8 mouse cellular contexts compared by ENCODE assay signal in genomic region chr16:30601046-30601832, GRCm38 (mm10). TPM values are rescaled to one million over a fixed set of nuclear protein-coding genes. Genes with fewer than 3 reads are reported as not detected.
DNase-seq lines count a peak whose midpoint lies in the region; ATAC-seq and TF ChIP-seq lines count a peak whose summit lies in the region.

No protein-coding gene starts in this region.

- H3K4me1 ChIP-seq in megakaryocyte, embryonic 14.5 days, result peaks cover 82% of the 10 kb centered on the region
- H3K4me1 ChIP-seq in embryonic facial prominence, embryonic 10.5 days, result peaks cover 80% of the 10 kb centered on the region
- H3K4me1 ChIP-seq in heart, adult 2 months (ENCODE audit: control insufficient read depth, insufficient read depth, low read length), result peaks cover 10% of the 10 kb centered on the region
- H3K4me1 ChIP-seq in liver, embryonic 11.5 days (replicated peaks; ENCODE audit: control insufficient read depth, insufficient read depth, low read length), result peaks cover 27% of the 10 kb centered on the region

- TF ChIP-seq POLR2A in heart, adult 2 months (IDR thresholded peaks at IDR 0.05; ENCODE audit: insufficient read depth, low read depth, low read length), result peak; percentile 33; the same call in 1 of the 2 replicates

- H3K4me2 ChIP-seq in liver, embryonic 11.5 days, result peak overlapping the region; percentile 81

- whole genome bisulfite sequencing in embryonic facial prominence, embryonic 10.5 days, result 6% methylated on average over 42 of the region's 42 CpGs
- whole genome bisulfite sequencing in heart, adult 2 months, result 21% methylated on average over 42 of the region's 42 CpGs
- 7% methylated on average over 42 of the region's 42 CpGs for WGBS in liver, embryonic 11.5 days

- H3K36me3 ChIP-seq in megakaryocyte, embryonic 14.5 days (replicated peaks; ENCODE audit: low read length), result peaks cover 37% of the 10 kb centered on the region
- H3K36me3 ChIP-seq in embryonic facial prominence, embryonic 10.5 days (replicated peaks), result no peaks in the 10 kb centered on the region
- peaks cover 4% of the 10 kb centered on the region for H3K36me3 ChIP-seq in heart, adult 2 months (ENCODE audit: control insufficient read depth, insufficient read depth, low read length)
- H3K36me3 ChIP-seq in liver, embryonic 11.5 days (ENCODE audit: control insufficient read depth, insufficient read depth, low read length), result no peaks in the 10 kb centered on the region

- DNase-seq in embryonic facial prominence, embryonic 10.5 days (ENCODE audit: low spot score), result peak; percentile 83
- peak; percentile 75 to 81 for DNase-seq in heart, adult 2 months
- peak; percentile 49 to 56 for DNase-seq in kidney, adult 8-10 months
- DNase-seq in liver, embryonic 11.5 days (ENCODE audit: low spot score), result peak; percentile 70
- DNase-seq in neural tube, embryonic 10.5 days (ENCODE audit: extremely low spot score, low spot score), result peak; percentile 69
- peak; percentile 25 for DNase-seq in testis, postnatal 14 days (ENCODE audit: low spot score)

- peak overlapping the region; percentile 98 for H3K4me3 ChIP-seq in megakaryocyte, embryonic 14.5 days (replicated peaks)
- H3K4me3 ChIP-seq in embryonic facial prominence, embryonic 10.5 days, result peak overlapping the region; percentile 82
- peak overlapping the region; percentile 76 for H3K4me3 ChIP-seq in heart, adult 2 months
- H3K4me3 ChIP-seq in liver, embryonic 11.5 days (ENCODE audit: low read depth, low read length), result peak overlapping the region; percentile 64

- intact Hi-C loops in heart, adult 2 months (cut with DNase I), result loop anchor here (2.0 kb wide), 2 partner anchors 222 to 340 kb away; no protein-coding TSS in a partner anchor

- no peaks in the 10 kb centered on the region for H3K9me3 ChIP-seq in megakaryocyte, embryonic 14.5 days
- no peaks in the 10 kb centered on the region for H3K9me3 ChIP-seq in embryonic facial prominence, embryonic 10.5 days
- H3K9me3 ChIP-seq in liver, embryonic 11.5 days (ENCODE audit: control insufficient read depth, low read length), result no peaks in the 10 kb centered on the region

- H3K9ac ChIP-seq in heart, adult 2 months (ENCODE audit: low read depth, low read length), result peak overlapping the region; percentile 94
- peak overlapping the region; percentile 62 for H3K9ac ChIP-seq in liver, embryonic 11.5 days (ENCODE audit: low read depth, low read length)

- no peak for TF ChIP-seq EP300 in heart, adult 2 months (IDR thresholded peaks at IDR 0.05; ENCODE audit: insufficient read depth, low read depth, low read length)

- TF ChIP-seq CTCF in heart, adult 2 months (IDR thresholded peaks at IDR 0.05), result peak; percentile 74

- peaks cover 3% of the 10 kb centered on the region for H3K79me2 ChIP-seq in heart, adult 2 months (replicated peaks; ENCODE audit: control insufficient read depth, insufficient read depth, low read length)

- no peak for ATAC-seq in megakaryocyte, adult 5-6 weeks (ENCODE audit: poor library complexity, severe bottlenecking)
- peak; percentile 13; the same call in 1 of the 2 replicates for ATAC-seq in liver, embryonic 11.5 days (replicated peaks; ENCODE audit: low FRiP score)

- H3K27ac ChIP-seq in embryonic facial prominence, embryonic 10.5 days (replicated peaks), result peak overlapping the region; percentile 88
- H3K27ac ChIP-seq in heart, adult 2 months, result peak overlapping the region; percentile 97
- H3K27ac ChIP-seq in liver, embryonic 11.5 days (ENCODE audit: low read depth, low read length), result peak overlapping the region; percentile 45

- peaks cover 4% of the 10 kb centered on the region for H3K27me3 ChIP-seq in megakaryocyte, embryonic 14.5 days (replicated peaks)
- peaks cover 36% of the 10 kb centered on the region for H3K27me3 ChIP-seq in embryonic facial prominence, embryonic 10.5 days (replicated peaks; ENCODE audit: low read depth, poor library complexity, severe bottlenecking)
- H3K27me3 ChIP-seq in heart, adult 2 months (ENCODE audit: control insufficient read depth, insufficient read depth, low read length), result no peaks in the 10 kb centered on the region
- peaks cover 27% of the 10 kb centered on the region for H3K27me3 ChIP-seq in liver, embryonic 11.5 days (replicated peaks; ENCODE audit: control insufficient read depth, insufficient read depth, low read length)

RNA-seq across cellular contexts. Expression of gene Fam43a, which starts 1.7 kb away (rescaled TPM):
- polyA plus RNA-seq in megakaryocyte, embryonic 14.5 days (2012; ENCODE audit: insufficient read depth, low replicate concordance), result 60.0 and 108 TPM in 2 replicates
- total RNA-seq in megakaryocyte, adult 5-6 weeks (2015), result 4.6 and 4.7 TPM in 2 replicates
- total RNA-seq in megakaryocyte, adult 5-6 weeks (2017), result 7.9 and 9.3 TPM in 2 replicates
- 23.2 and 24.1 TPM in 2 replicates for polyA plus RNA-seq in embryonic facial prominence, embryonic 10.5 days (2016; fragmentation: Nextera tagmentation; extraction: Ambion mirVana)
- total RNA-seq in heart, adult 2 months (2021), result 10 to 100 TPM; 20.7 to 22.6 TPM
- 23.9 and 27.1 TPM in 2 replicates for polyA plus RNA-seq in heart, adult 2 months (2012; rRNA removed)
- polyA plus RNA-seq in liver, embryonic 11.5 days (2014; fragmentation: Nextera tagmentation; extraction: Ambion mirVana), result 6.2 and 7.2 TPM in 2 replicates

RNA-seq across cellular contexts. Expression of gene Lsg1, which starts 13.8 kb away (rescaled TPM):
- polyA plus RNA-seq in megakaryocyte, embryonic 14.5 days (2012; ENCODE audit: insufficient read depth, low replicate concordance), result 0.74 and 5.8 TPM in 2 replicates
- total RNA-seq in megakaryocyte, adult 5-6 weeks (2015), result 19.2 and 19.9 TPM in 2 replicates
- total RNA-seq in megakaryocyte, adult 5-6 weeks (2017), result 38.2 and 42.9 TPM in 2 replicates
- polyA plus RNA-seq in embryonic facial prominence, embryonic 10.5 days (2016; fragmentation: Nextera tagmentation; extraction: Ambion mirVana), result 87.1 and 95.3 TPM in 2 replicates
- 10 to 100 TPM; 19.6 to 21.2 TPM for total RNA-seq in heart, adult 2 months (2021)
- polyA plus RNA-seq in heart, adult 2 months (2012; rRNA removed), result 5.5 and 7.5 TPM in 2 replicates
- polyA plus RNA-seq in liver, embryonic 11.5 days (2014; fragmentation: Nextera tagmentation; extraction: Ambion mirVana), result 81.0 and 82.2 TPM in 2 replicates

RNA-seq across cellular contexts. Expression of gene Tmem44, which starts 50.6 kb away (rescaled TPM):
- polyA plus RNA-seq in megakaryocyte, embryonic 14.5 days (2012; ENCODE audit: insufficient read depth, low replicate concordance), result 0.45 TPM in 1 of 2 replicates, not detected in the other
- total RNA-seq in megakaryocyte, adult 5-6 weeks (2015), result not detected in 2 replicates
- total RNA-seq in megakaryocyte, adult 5-6 weeks (2017), result 0.04 TPM in 2 replicates
- 25.1 and 25.2 TPM in 2 replicates for polyA plus RNA-seq in embryonic facial prominence, embryonic 10.5 days (2016; fragmentation: Nextera tagmentation; extraction: Ambion mirVana)
- 1 to 10 TPM; 4.4 to 5.8 TPM for total RNA-seq in heart, adult 2 months (2021)
- polyA plus RNA-seq in heart, adult 2 months (2012; rRNA removed), result 9.8 and 12.0 TPM in 2 replicates
- polyA plus RNA-seq in liver, embryonic 11.5 days (2014; fragmentation: Nextera tagmentation; extraction: Ambion mirVana), result 3.5 and 4.1 TPM in 2 replicates

Comparison
In these comparisons a context has a peak if more than half of its experiments do, and no peak if none do; other contexts are left out.
1. DNase-seq: peak in every context shown above with its lines; median percentile 83 in embryonic facial prominence, embryonic 10.5 days; 78 in heart, adult 2 months; 70 in liver, embryonic 11.5 days; 69 in neural tube, embryonic 10.5 days; 52 in kidney, adult 8-10 months; 25 in testis, postnatal 14 days.
2. H3K27ac ChIP-seq: peak in every context shown above with its lines; median percentile 97 in heart, adult 2 months; 88 in embryonic facial prominence, embryonic 10.5 days; 45 in liver, embryonic 11.5 days.